Mouse (Mus musculus) heart, postnatal 0 days (tissue): ENCODE measurements around the gene Slc25a53.

ENCODE experiments used
- CTCF ChIP-seq: IDR thresholded peaks from 2 replicates; pipeline ENCODE4 v1.5.1; 2016; ENCODE audit warnings: antibody characterized with exemption, control low read depth, low read depth
- EP300 ChIP-seq: IDR thresholded peaks from 2 replicates; pipeline ENCODE4 v1.6.1; 2016; ENCODE audit warnings: antibody characterized with exemption, low read depth

DNA sequence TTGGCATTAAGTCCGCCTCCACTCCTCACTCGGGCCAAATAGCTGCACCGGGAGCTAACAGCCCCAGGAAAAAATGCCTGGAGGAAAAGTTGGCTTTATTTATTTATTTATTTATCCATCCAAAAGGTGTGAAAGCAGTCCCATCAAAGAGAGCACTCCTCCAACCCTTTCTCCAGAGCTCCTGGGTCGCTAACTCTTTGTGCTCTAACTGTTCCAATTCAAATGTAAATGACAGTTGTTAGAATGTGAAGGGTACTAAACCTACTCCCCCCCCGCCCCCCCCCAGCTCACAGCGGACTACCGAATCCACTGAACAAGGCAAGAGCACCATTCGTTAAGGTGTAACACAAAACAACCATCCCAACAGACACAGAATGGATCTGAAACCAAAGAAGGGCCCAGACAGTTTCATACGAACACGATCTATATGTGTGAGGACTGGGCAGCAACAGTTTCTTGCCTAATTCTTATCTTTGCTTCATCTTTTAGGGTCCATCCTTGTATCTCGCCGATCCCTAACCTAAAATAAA is 567 bp downstream of the Slc25a53 start:
- TF ChIP-seq CTCF (no peak), EP300 (no peak)
